Mouse (Mus musculus): Measurements from ENCODE around the gene Rhog. TPM values are rescaled to one million over a fixed set of nuclear protein-coding genes. Genes with fewer than 3 reads are reported as not detected.

Gene Rhog
- polyA plus RNA-seq, 1 experiment = 47.2 TPM

GRCm38 (mm10) chr7:102250631-102251214, 5.1 kb downstream of the Rhog start:
- DNase-seq (ENCODE audit: low spot score) = no peak

- DNase-seq (ENCODE audit: low spot score) = peak; percentile 91
Observed at GRCm38 (mm10) chr7:102249896-102250630, 5.8 kb downstream of the Rhog start.

GRCm38 (mm10) chr7:102249531-102249895, 6.3 kb downstream of the Rhog start:
- no peak for DNase-seq (ENCODE audit: low spot score)

GRCm38 (mm10) chr7:102248691-102249404, 7.0 kb downstream of the Rhog start:
- no peak for DNase-seq (ENCODE audit: low spot score)

GRCm38 (mm10) chr7:102246956-102247797, 8.7 kb downstream of the Rhog start:
- no peak for DNase-seq (ENCODE audit: low spot score)

GRCm38 (mm10) chr7:102246265-102246664, 9.6 kb downstream of the Rhog start:
- no peak for DNase-seq (ENCODE audit: low spot score)

GRCm38 (mm10) chr7:102245775-102246174, 10.1 kb downstream of the Rhog start:
- DNase-seq (ENCODE audit: low spot score) = no peak

- no peak for DNase-seq (ENCODE audit: low spot score)
Observed at GRCm38 (mm10) chr7:102244782-102245535, 10.9 kb downstream of the Rhog start.

- no peak for DNase-seq (ENCODE audit: low spot score)
Observed at GRCm38 (mm10) chr7:102243870-102244269, 12.0 kb downstream of the Rhog start.

- no peak for DNase-seq (ENCODE audit: low spot score)
Observed at GRCm38 (mm10) chr7:102242917-102243316, 12.9 kb downstream of the Rhog start.

- no peak for DNase-seq (ENCODE audit: low spot score)
Observed at GRCm38 (mm10) chr7:102242371-102242770, 13.5 kb downstream of the Rhog start.

- DNase-seq (ENCODE audit: low spot score) = no peak
Observed at GRCm38 (mm10) chr7:102239591-102239990, 16.3 kb downstream of the Rhog start.

GRCm38 (mm10) chr7:102238686-102239286, 17.1 kb downstream of the Rhog start:
- no peak for DNase-seq (ENCODE audit: low spot score)

GRCm38 (mm10) chr7:102233059-102233458, 22.8 kb downstream of the Rhog start:
- DNase-seq (ENCODE audit: low spot score) = no peak

GRCm38 (mm10) chr7:102229814-102230213, 26.0 kb downstream of the Rhog start:
- no peak for DNase-seq (ENCODE audit: low spot score)

GRCm38 (mm10) chr7:102228049-102228670, 27.7 kb downstream of the Rhog start:
- DNase-seq (ENCODE audit: low spot score) = no peak

GRCm38 (mm10) chr7:102226051-102226450, 29.8 kb downstream of the Rhog start:
- no peak for DNase-seq (ENCODE audit: low spot score)

- DNase-seq (ENCODE audit: low spot score) = peak; percentile 21
Observed at GRCm38 (mm10) chr7:102223883-102224738, 31.7 kb downstream of the Rhog start.

- peak; percentile 68 for DNase-seq (ENCODE audit: low spot score)
Observed at GRCm38 (mm10) chr7:102222830-102223556, 32.9 kb downstream of the Rhog start.

All from urinary bladder, adult 2 months (tissue).